Mouse (Mus musculus) cerebellum, adult 9-11 months (tissue): ENCODE data around the gene Rbl2.

Experiments used
- DNase-seq: peaks from one replicate; pipeline ENCODE4 v3.0.0; 2022

Gene Rbl2

GRCm38 (mm10) chr8:91069834-91070233 lies at the start of gene Rbl2:
TSS of gene Rbl2 (plus strand) at chr8:91070057.
- DNase-seq: peak; percentile 95

GRCm38 (mm10) chr8:91034417-91034816 lies 35.4 kb upstream of the Rbl2 start:
- DNase-seq: no peak

- no peak for DNase-seq
These were observed 33.0 kb upstream of the Rbl2 start for GRCm38 (mm10) chr8:91036905-91037304.

GRCm38 (mm10) chr8:91038637-91039036 lies 31.2 kb upstream of the Rbl2 start:
- no peak for DNase-seq

- DNase-seq: no peak
These were observed 23.5 kb upstream of the Rbl2 start for GRCm38 (mm10) chr8:91046370-91046769.

GRCm38 (mm10) chr8:91051037-91051436 lies 18.8 kb upstream of the Rbl2 start:
- peak; percentile 66 for DNase-seq

GRCm38 (mm10) chr8:91054418-91054817 lies 15.4 kb upstream of the Rbl2 start:
- no peak for DNase-seq

- no peak for DNase-seq
These were observed 13.0 kb upstream of the Rbl2 start for GRCm38 (mm10) chr8:91056848-91057247.

GRCm38 (mm10) chr8:91059086-91059578 lies 10.7 kb upstream of the Rbl2 start:
- no peak for DNase-seq

GRCm38 (mm10) chr8:91059884-91060510 lies 9.9 kb upstream of the Rbl2 start:
- no peak for DNase-seq

GRCm38 (mm10) chr8:91060555-91061471 lies 9.0 kb upstream of the Rbl2 start:
- DNase-seq: no peak

GRCm38 (mm10) chr8:91065179-91065578 lies 4.7 kb upstream of the Rbl2 start:
- DNase-seq: no peak

- DNase-seq: peak; percentile 49
These were observed 450 bp upstream of the Rbl2 start for GRCm38 (mm10) chr8:91069407-91069806.

GRCm38 (mm10) chr8:91070275-91070859 lies 510 bp downstream of the Rbl2 start:
- DNase-seq: peak; percentile 77

- no peak for DNase-seq
These were observed 7.4 kb downstream of the Rbl2 start for GRCm38 (mm10) chr8:91077077-91077867.

- no peak for DNase-seq
These were observed 9.8 kb downstream of the Rbl2 start for GRCm38 (mm10) chr8:91079678-91080077.

GRCm38 (mm10) chr8:91081911-91082310 lies 12.1 kb downstream of the Rbl2 start:
- no peak for DNase-seq

GRCm38 (mm10) chr8:91082428-91082827 lies 12.6 kb downstream of the Rbl2 start:
- DNase-seq: no peak

- no peak for DNase-seq
These were observed 18.6 kb downstream of the Rbl2 start for GRCm38 (mm10) chr8:91088452-91088851.

- DNase-seq: no peak
These were observed 19.7 kb downstream of the Rbl2 start for GRCm38 (mm10) chr8:91089601-91090000.

- DNase-seq: no peak
These were observed 24.3 kb downstream of the Rbl2 start for GRCm38 (mm10) chr8:91094135-91094534.

- DNase-seq: no peak
These were observed 28.2 kb downstream of the Rbl2 start for GRCm38 (mm10) chr8:91098106-91098505.

- DNase-seq: no peak
These were observed 36.4 kb downstream of the Rbl2 start for GRCm38 (mm10) chr8:91106271-91106670.
